Mouse (Mus musculus): ENCODE results near the gene L3mbtl4.

DNA sequence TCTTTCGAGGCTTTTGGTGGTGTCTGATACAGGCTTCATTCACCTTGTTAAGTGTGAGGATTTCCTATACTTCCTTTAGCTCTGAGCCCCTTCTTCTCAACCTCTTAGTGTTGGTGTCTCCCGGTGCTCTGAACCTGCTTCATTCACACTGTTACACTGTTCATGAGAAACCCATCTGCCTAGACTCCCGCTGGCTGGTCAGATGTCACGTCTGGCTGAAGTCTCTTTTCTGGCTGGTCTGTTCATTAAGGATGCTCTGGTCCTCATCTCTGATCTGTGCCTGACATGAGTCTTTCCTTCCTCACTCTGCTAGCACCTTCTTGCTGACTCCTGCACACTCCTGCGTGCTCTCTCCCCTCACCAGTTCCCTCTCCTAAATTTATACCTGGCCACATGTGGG lies 160.0 kb downstream of the L3mbtl4 start:
- TF ChIP-seq HCFC1 (IDR thresholded peaks at IDR 0.05; ENCODE audit: borderline replicate concordance, insufficient read depth, low read length) (no peak), MAFK (IDR thresholded peaks at IDR 0.05; ENCODE audit: insufficient read depth, low read depth, low read length) (no peak), ZC3H11A (IDR thresholded peaks at IDR 0.05; ENCODE audit: borderline replicate concordance, low read depth, low read length) (no peak), CHD2 (IDR thresholded peaks at IDR 0.05; ENCODE audit: low read depth, low read length) (no peak), ZNF384 (IDR thresholded peaks at IDR 0.05; ENCODE audit: low read depth, low read length) (no peak)

All from ES-E14 (cell line).